Mouse (Mus musculus): ENCODE measurements around the gene Strip2. TPM values are rescaled to one million over a fixed set of nuclear protein-coding genes. Genes with fewer than 3 reads are reported as not detected.

The Strip2 gene
- polyA plus RNA-seq, 1 experiment from 2014 or later: 0.64 TPM

- DNase-seq (ENCODE audit: low spot score) (no peak), ATAC-seq (replicated peaks; ENCODE audit: low FRiP score, low TSS enrichment, low read depth) (no peak)
- H3K27ac ChIP-seq (ENCODE audit: low read depth): no peak overlapping the region
- 67% methylated on average over 9 of the region's 9 CpGs for WGBS
- no peaks in the 10 kb centered on the region for H3K27me3 ChIP-seq (replicated peaks; ENCODE audit: control insufficient read depth, insufficient read depth, low read length)
- no peak overlapping the region for H3K9ac ChIP-seq (ENCODE audit: low read length)
- H3K4me3 ChIP-seq (ENCODE audit: low read depth, low read length): no peak overlapping the region
- no peak overlapping the region for H3K4me2 ChIP-seq (ENCODE audit: low read length)
- H3K9me3 ChIP-seq (ENCODE audit: control insufficient read depth, low read length): no peaks in the 10 kb centered on the region
- no peaks in the 10 kb centered on the region for H3K4me1 ChIP-seq (replicated peaks; ENCODE audit: control insufficient read depth, insufficient read depth, low read length)
- no peaks in the 10 kb centered on the region for H3K36me3 ChIP-seq (ENCODE audit: control insufficient read depth, insufficient read depth, low read length)
Measured at GRCm38 (mm10) chr6:29998140-29998539, 81.3 kb downstream of the Strip2 start.

GRCm38 (mm10) chr6:29998771-29999170 is 82.0 kb downstream of the Strip2 start:
- Histone ChIP-seq H3K4me3 (ENCODE audit: low read depth, low read length) (no peak overlapping the region), H3K9me3 (ENCODE audit: control insufficient read depth, low read length) (no peaks in the 10 kb centered on the region), H3K4me2 (ENCODE audit: low read length) (no peak overlapping the region), H3K27me3 (replicated peaks; ENCODE audit: control insufficient read depth, insufficient read depth, low read length) (no peaks in the 10 kb centered on the region), H3K27ac (ENCODE audit: low read depth) (no peak overlapping the region), H3K36me3 (ENCODE audit: control insufficient read depth, insufficient read depth, low read length) (no peaks in the 10 kb centered on the region), H3K4me1 (replicated peaks; ENCODE audit: control insufficient read depth, insufficient read depth, low read length) (no peaks in the 10 kb centered on the region), H3K9ac (ENCODE audit: low read length) (no peak overlapping the region)
- 69% methylated on average over 4 of the region's 4 CpGs for WGBS
- ATAC-seq (replicated peaks; ENCODE audit: low FRiP score, low TSS enrichment, low read depth) (no peak), DNase-seq (ENCODE audit: low spot score) (no peak)

- Histone ChIP-seq H3K27ac (ENCODE audit: low read depth) (no peak overlapping the region), H3K27me3 (replicated peaks; ENCODE audit: control insufficient read depth, insufficient read depth, low read length) (no peaks in the 10 kb centered on the region), H3K4me3 (ENCODE audit: low read depth, low read length) (no peak overlapping the region), H3K9ac (ENCODE audit: low read length) (no peak overlapping the region), H3K9me3 (ENCODE audit: control insufficient read depth, low read length) (no peaks in the 10 kb centered on the region), H3K4me2 (ENCODE audit: low read length) (no peak overlapping the region), H3K4me1 (replicated peaks; ENCODE audit: control insufficient read depth, insufficient read depth, low read length) (no peaks in the 10 kb centered on the region), H3K36me3 (ENCODE audit: control insufficient read depth, insufficient read depth, low read length) (no peaks in the 10 kb centered on the region)
- ATAC-seq (replicated peaks; ENCODE audit: low FRiP score, low TSS enrichment, low read depth) (no peak), DNase-seq (ENCODE audit: low spot score) (no peak)
- WGBS: 73% methylated on average over 9 of the region's 9 CpGs
Measured at GRCm38 (mm10) chr6:30002628-30003027, 85.8 kb downstream of the Strip2 start.

- Histone ChIP-seq H3K4me1 (replicated peaks; ENCODE audit: control insufficient read depth, insufficient read depth, low read length) (no peaks in the 10 kb centered on the region), H3K4me3 (ENCODE audit: low read depth, low read length) (no peak overlapping the region), H3K36me3 (ENCODE audit: control insufficient read depth, insufficient read depth, low read length) (no peaks in the 10 kb centered on the region), H3K4me2 (ENCODE audit: low read length) (no peak overlapping the region), H3K27me3 (replicated peaks; ENCODE audit: control insufficient read depth, insufficient read depth, low read length) (no peaks in the 10 kb centered on the region), H3K27ac (ENCODE audit: low read depth) (no peak overlapping the region), H3K9me3 (ENCODE audit: control insufficient read depth, low read length) (no peaks in the 10 kb centered on the region), H3K9ac (ENCODE audit: low read length) (no peak overlapping the region)
- ATAC-seq (replicated peaks; ENCODE audit: low FRiP score, low TSS enrichment, low read depth): no peak
- 80% methylated on average over 1 of the region's 1 CpGs for WGBS
- DNase-seq (ENCODE audit: low spot score): no peak
Measured at GRCm38 (mm10) chr6:30005851-30006250, 89.0 kb downstream of the Strip2 start.

GRCm38 (mm10) chr6:30009204-30009603 is 92.4 kb downstream of the Strip2 start:
- H3K36me3 ChIP-seq (ENCODE audit: control insufficient read depth, insufficient read depth, low read length): no peaks in the 10 kb centered on the region
- no peak for DNase-seq (ENCODE audit: low spot score)
- ATAC-seq (replicated peaks; ENCODE audit: low FRiP score, low TSS enrichment, low read depth): no peak
- no peak overlapping the region for H3K4me3 ChIP-seq (ENCODE audit: low read depth, low read length)
- no peak overlapping the region for H3K4me2 ChIP-seq (ENCODE audit: low read length)
- no peak overlapping the region for H3K27ac ChIP-seq (ENCODE audit: low read depth)
- no peaks in the 10 kb centered on the region for H3K27me3 ChIP-seq (replicated peaks; ENCODE audit: control insufficient read depth, insufficient read depth, low read length)
- no peak overlapping the region for H3K9ac ChIP-seq (ENCODE audit: low read length)
- H3K4me1 ChIP-seq (replicated peaks; ENCODE audit: control insufficient read depth, insufficient read depth, low read length): no peaks in the 10 kb centered on the region
- H3K9me3 ChIP-seq (ENCODE audit: control insufficient read depth, low read length): no peaks in the 10 kb centered on the region
- 77% methylated on average over 7 of the region's 7 CpGs for WGBS

Small RNA genes lying within 50 kb of the gene (microRNA-seq; reads per million reads assigned to microRNA genes)
- gene Gm23049: not detected

Other genes with a start within 250 kb of the Strip2 start
- gene Tspan33, start 222.8 kb upstream of the Strip2 start, polyA plus RNA-seq (2014; fragmentation: Nextera tagmentation; extraction: Ambion mirVana): 1.8 and 3.3 TPM in 2 replicates
- gene Smo, start 181.5 kb upstream of the Strip2 start, polyA plus RNA-seq (2014; fragmentation: Nextera tagmentation; extraction: Ambion mirVana): 46.5 and 48.0 TPM in 2 replicates
- 34.0 and 43.8 TPM in 2 replicates for gene Ahcyl2, start 149.0 kb upstream of the Strip2 start, polyA plus RNA-seq (2014; fragmentation: Nextera tagmentation; extraction: Ambion mirVana)
- gene Nrf1, start 131.0 kb downstream of the Strip2 start, polyA plus RNA-seq (2014; fragmentation: Nextera tagmentation; extraction: Ambion mirVana): 54.0 and 62.3 TPM in 2 replicates